Mouse (Mus musculus) midbrain, embryonic 12.5 days (tissue): ENCODE data around the gene Coro1c. TPM values are rescaled to one million over a fixed set of nuclear protein-coding genes. Genes with fewer than 3 reads are reported as not detected.

ENCODE experiments used
- ATAC-seq: fragments of 200-750 bp; cut with Nextera tagmentation; 2 replicates; pipeline ENCODE4 v1.8.0; 2017; ENCODE audit warnings: low read depth, moderate TSS enrichment, moderate library complexity; ENCODE audit not compliant: low FRiP score
- H3K27ac ChIP-seq: fragments of 300-500 bp; sonication (generic); replicated peaks from 2 replicates; pipeline ENCODE4 v1.5.1; 2016; ENCODE audit warnings: mild to moderate bottlenecking
- H3K27me3 ChIP-seq: fragments of 300-500 bp; sonication (generic); 2 replicates; pipeline ENCODE4 v1.6.1; 2016; ENCODE audit warnings: mild to moderate bottlenecking
- H3K36me3 ChIP-seq: fragments of 300-500 bp; sonication (generic); 2 replicates; pipeline ENCODE4 v1.6.1; 2016
- H3K4me1 ChIP-seq: fragments of 300-500 bp; sonication (generic); 2 replicates; pipeline ENCODE4 v1.6.1; 2016
- H3K4me2 ChIP-seq: fragments of 300-500 bp; sonication (generic); replicated peaks from 2 replicates; pipeline ENCODE4 v1.6.1; 2016; ENCODE audit warnings: mild to moderate bottlenecking, moderate library complexity
- H3K4me3 ChIP-seq: fragments of 300-500 bp; sonication (generic); 2 replicates; pipeline ENCODE4 v1.5.1; 2016; ENCODE audit warnings: mild to moderate bottlenecking
- H3K9ac ChIP-seq: fragments of 300-500 bp; sonication (generic); replicated peaks from 2 replicates; pipeline ENCODE4 v1.6.1; 2016; ENCODE audit warnings: mild to moderate bottlenecking, moderate library complexity
- H3K9me3 ChIP-seq: fragments of 300-500 bp; sonication (generic); 2 replicates; pipeline ENCODE4 v1.6.1; 2016; ENCODE audit warnings: mild to moderate bottlenecking
- WGBS: fragments of 180-500 bp; shearing (Covaris S2); methylation state at CpG from one replicate; pipeline ENCODE4 v1.1.7; 2016; 5-methylcytosine and 5-hydroxymethylcytosine counted together
- polyA plus RNA-seq: library from polyadenylated mRNA; unstranded; fragments of >200 nt; fragmentation: Nextera tagmentation; extraction: Ambion mirVana; gene quantifications from 2 replicates; pipeline ENCODE4 v1.2.1, GENCODE M21; 2016

Gene Coro1c
- polyA plus RNA-seq, 1 experiment from 2014 or later, result 227 TPM

DNA sequence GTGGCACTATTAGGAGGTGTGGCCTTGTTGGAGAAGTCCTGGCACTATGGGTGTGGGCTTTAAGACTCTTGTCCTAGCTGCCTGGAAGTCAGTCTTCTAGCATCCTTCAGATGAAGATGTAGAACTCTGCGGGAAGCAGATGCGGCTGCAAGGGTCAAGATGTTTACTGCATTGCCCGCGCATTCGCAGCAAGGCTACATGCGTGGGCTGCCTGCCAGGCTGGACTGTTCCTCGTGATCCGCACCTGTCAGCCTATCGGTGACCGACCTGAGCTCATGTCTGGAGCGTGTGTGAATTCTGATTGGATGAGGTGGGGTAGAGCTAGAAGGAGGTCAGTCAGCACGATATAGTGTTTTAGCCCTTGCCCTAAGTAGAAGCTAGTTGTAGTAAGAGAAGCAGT, 44.6 kb downstream of the Coro1c start:
- no peak overlapping the region for H3K9ac ChIP-seq
- no peaks in the 10 kb centered on the region for H3K27me3 ChIP-seq
- ATAC-seq, result no peak
- H3K36me3 ChIP-seq, result peaks cover 44% of the 10 kb centered on the region
- no peak overlapping the region for H3K4me3 ChIP-seq
- no peaks in the 10 kb centered on the region for H3K9me3 ChIP-seq
- no peak overlapping the region for H3K27ac ChIP-seq
- no peak overlapping the region for H3K4me2 ChIP-seq
- WGBS, result 97% methylated on average over 12 of the region's 12 CpGs
- peaks cover 29% of the 10 kb centered on the region for H3K4me1 ChIP-seq

DNA sequence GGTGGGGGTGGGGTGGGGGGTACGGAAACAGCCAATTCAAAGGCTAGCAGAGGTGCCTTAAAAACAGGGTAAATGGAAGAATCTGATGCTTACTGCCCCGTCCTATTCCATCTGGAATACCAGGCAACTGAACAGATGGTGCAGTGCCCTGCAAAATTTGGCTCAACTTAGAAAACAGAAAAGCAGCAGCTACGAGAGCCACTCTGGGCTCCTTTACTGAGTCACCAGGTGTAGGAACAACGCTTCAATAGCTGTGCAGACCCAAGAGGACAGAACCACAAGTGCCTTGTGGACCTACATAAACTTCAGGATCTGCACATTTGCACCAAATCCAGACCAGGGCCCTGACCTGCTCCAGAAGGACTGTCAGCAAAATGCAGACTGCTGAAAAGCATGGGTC, 46.1 kb downstream of the Coro1c start:
- 0 out of 2 replicates have a peak overlapping the region, but pooled peaks have one; percentile 46 for H3K27ac ChIP-seq
- WGBS, result 95% methylated on average over 4 of the region's 4 CpGs
- no peak overlapping the region for H3K4me2 ChIP-seq
- H3K4me1 ChIP-seq, result peaks cover 25% of the 10 kb centered on the region
- H3K27me3 ChIP-seq, result no peaks in the 10 kb centered on the region
- ATAC-seq, result no peak
- no peak overlapping the region for H3K4me3 ChIP-seq
- no peaks in the 10 kb centered on the region for H3K9me3 ChIP-seq
- no peak overlapping the region for H3K9ac ChIP-seq
- peaks cover 44% of the 10 kb centered on the region for H3K36me3 ChIP-seq

GRCm38 (mm10) chr5:113861294-113861693, 47.3 kb downstream of the Coro1c start:
- WGBS, result 96% methylated on average over 8 of the region's 8 CpGs

GRCm38 (mm10) chr5:113858971-113859370, 49.6 kb downstream of the Coro1c start:
- Histone ChIP-seq H3K4me2 (no peak overlapping the region), H3K4me3 (no peak overlapping the region), H3K27ac (peak overlapping the region; percentile 39; the same call in 1 of the 2 replicates), H3K36me3 (peaks cover 27% of the 10 kb centered on the region), H3K27me3 (no peaks in the 10 kb centered on the region), H3K9me3 (no peaks in the 10 kb centered on the region), H3K4me1 (peaks cover 52% of the 10 kb centered on the region), H3K9ac (no peak overlapping the region)
- 58% methylated on average over 5 of the region's 5 CpGs for WGBS
- no peak for ATAC-seq

More at GRCm38 (mm10) chr5:113861294-113861693, 47.3 kb downstream of the Coro1c start:
- Histone ChIP-seq H3K4me2 (no peak overlapping the region), H3K4me3 (no peak overlapping the region), H3K36me3 (peaks cover 44% of the 10 kb centered on the region), H3K27me3 (no peaks in the 10 kb centered on the region), H3K27ac (no peak overlapping the region), H3K9ac (no peak overlapping the region), H3K4me1 (peaks cover 37% of the 10 kb centered on the region), H3K9me3 (no peaks in the 10 kb centered on the region)
- ATAC-seq, result no peak

- H3K4me3 ChIP-seq, result no peak overlapping the region
- H3K4me2 ChIP-seq, result no peak overlapping the region
- no peaks in the 10 kb centered on the region for H3K27me3 ChIP-seq
- H3K4me1 ChIP-seq, result peaks cover 49% of the 10 kb centered on the region
- peaks cover 23% of the 10 kb centered on the region for H3K36me3 ChIP-seq
- no peaks in the 10 kb centered on the region for H3K9me3 ChIP-seq
- peak overlapping the region; percentile 39; the same call in 1 of the 2 replicates for H3K27ac ChIP-seq
- H3K9ac ChIP-seq, result no peak overlapping the region
- WGBS, result 86% methylated on average over 10 of the region's 10 CpGs
- ATAC-seq, result no peak
Observed at GRCm38 (mm10) chr5:113858550-113858949, 50.0 kb downstream of the Coro1c start.

DNA sequence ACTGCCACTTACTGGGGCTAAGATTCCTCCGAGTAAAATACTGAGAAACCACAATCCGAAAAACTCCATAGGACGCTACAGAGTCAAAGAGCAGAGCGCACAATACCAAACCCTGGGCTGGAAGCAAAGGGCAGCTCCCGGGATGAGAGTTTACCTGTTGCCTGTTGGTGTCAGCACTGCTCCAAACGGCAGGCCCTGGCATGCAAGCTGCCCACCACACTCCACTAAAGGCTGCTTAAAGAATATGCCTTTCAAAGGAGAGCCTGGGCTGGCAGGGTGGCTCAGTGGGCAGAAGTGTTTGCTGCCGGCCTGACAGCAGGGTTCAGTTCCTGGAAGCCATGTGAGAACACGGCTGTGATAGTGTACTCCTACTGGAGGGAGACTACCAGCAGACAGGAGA, 50.9 kb downstream of the Coro1c start:
- Histone ChIP-seq H3K27me3 (no peaks in the 10 kb centered on the region), H3K4me1 (peaks cover 40% of the 10 kb centered on the region), H3K4me3 (no peak overlapping the region), H3K27ac (0 out of 2 replicates have a peak overlapping the region, but pooled peaks have one; percentile 77), H3K9me3 (no peaks in the 10 kb centered on the region), H3K4me2 (no peak overlapping the region), H3K36me3 (peaks cover 19% of the 10 kb centered on the region), H3K9ac (no peak overlapping the region)
- ATAC-seq, result no peak
- 72% methylated on average over 8 of the region's 8 CpGs for WGBS

DNA sequence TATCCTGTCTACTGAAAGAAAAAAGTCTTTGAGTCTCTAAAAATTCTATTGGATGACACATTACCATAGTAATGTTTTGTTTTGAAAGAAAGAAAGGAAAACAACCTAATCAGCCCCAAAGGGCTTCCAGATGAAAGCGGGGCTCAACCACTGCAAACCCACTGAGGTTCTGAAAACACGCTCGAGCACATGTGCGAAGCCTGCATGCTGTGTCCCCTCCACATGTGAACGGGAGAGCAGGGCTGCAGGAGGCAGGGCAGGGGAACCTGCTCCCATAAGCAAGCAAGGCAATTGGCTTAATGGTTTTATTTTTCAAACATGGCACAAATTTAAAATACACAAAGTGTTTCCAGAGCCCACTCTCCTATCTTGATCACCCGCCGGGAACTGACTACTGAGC, 51.9 kb downstream of the Coro1c start:
- peaks cover 16% of the 10 kb centered on the region for H3K36me3 ChIP-seq
- H3K4me1 ChIP-seq, result peaks cover 37% of the 10 kb centered on the region
- ATAC-seq, result no peak
- H3K4me3 ChIP-seq, result no peak overlapping the region
- peak overlapping the region; percentile 77 for H3K27ac ChIP-seq
- no peak overlapping the region for H3K4me2 ChIP-seq
- 70% methylated on average over 7 of the region's 7 CpGs for WGBS
- no peaks in the 10 kb centered on the region for H3K9me3 ChIP-seq
- H3K27me3 ChIP-seq, result no peaks in the 10 kb centered on the region
- H3K9ac ChIP-seq, result no peak overlapping the region

GRCm38 (mm10) chr5:113855696-113856095, 52.9 kb downstream of the Coro1c start:
- 53% methylated on average over 3 of the region's 3 CpGs for WGBS
- 0 out of 2 replicates have a peak, but pooled peaks have one; percentile 50 for ATAC-seq
- H3K36me3 ChIP-seq, result peaks cover 18% of the 10 kb centered on the region
- H3K4me3 ChIP-seq, result no peak overlapping the region
- no peaks in the 10 kb centered on the region for H3K27me3 ChIP-seq
- no peak overlapping the region for H3K9ac ChIP-seq
- H3K27ac ChIP-seq, result peak overlapping the region; percentile 77
- H3K4me2 ChIP-seq, result no peak overlapping the region
- H3K4me1 ChIP-seq, result peaks cover 37% of the 10 kb centered on the region
- H3K9me3 ChIP-seq, result no peaks in the 10 kb centered on the region

DNA sequence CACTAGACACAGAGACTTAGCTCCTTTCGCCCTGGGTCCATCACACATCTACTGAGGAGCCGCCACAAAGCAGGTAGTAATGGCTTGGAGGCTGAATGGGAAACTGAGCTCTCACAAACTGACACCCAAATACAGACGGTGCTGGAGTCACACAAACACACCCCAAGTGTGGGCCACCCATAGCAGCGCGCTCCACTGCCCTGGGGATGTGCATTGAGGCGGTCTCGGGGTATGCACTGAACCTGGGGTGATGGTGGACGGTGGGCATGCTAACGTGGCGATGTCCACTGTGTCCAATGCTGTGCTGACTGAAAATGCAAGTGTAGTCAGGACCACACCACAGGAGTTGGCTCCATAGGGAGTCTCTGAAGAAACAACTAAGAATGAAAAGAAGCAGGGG, 53.4 kb downstream of the Coro1c start:
- no peak overlapping the region for H3K4me2 ChIP-seq

DNA sequence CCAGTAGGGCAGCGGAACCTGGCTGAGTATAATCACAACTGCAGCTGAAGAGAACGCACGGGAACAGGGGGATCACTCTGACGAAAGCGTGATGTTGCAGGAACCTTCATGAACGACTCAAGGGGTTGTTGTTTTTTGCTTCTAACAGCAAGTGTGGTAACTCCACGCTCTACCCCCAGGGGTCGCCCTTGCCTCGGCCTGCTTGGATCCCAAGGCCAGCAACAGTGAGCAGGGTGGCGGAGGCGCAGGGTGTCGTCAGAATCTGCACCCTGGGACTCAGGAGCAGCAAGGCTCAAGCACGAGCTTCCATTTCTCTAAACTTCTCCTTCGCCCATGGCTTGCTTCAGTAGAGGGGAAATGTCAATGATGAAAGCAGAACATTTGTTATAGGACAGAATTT, 54.1 kb downstream of the Coro1c start:
- 48% methylated on average over 14 of the region's 14 CpGs for WGBS
- ATAC-seq, result no peak

More for the DNA sequence above, 53.4 kb downstream of the Coro1c start:
- no peaks in the 10 kb centered on the region for H3K27me3 ChIP-seq
- peak overlapping the region; percentile 77 for H3K27ac ChIP-seq
- peaks cover 21% of the 10 kb centered on the region for H3K36me3 ChIP-seq
- peaks cover 37% of the 10 kb centered on the region for H3K4me1 ChIP-seq
- no peak overlapping the region for H3K9ac ChIP-seq
- no peak overlapping the region for H3K4me3 ChIP-seq
- WGBS, result 91% methylated on average over 10 of the region's 10 CpGs
- no peak for ATAC-seq
- no peaks in the 10 kb centered on the region for H3K9me3 ChIP-seq

GRCm38 (mm10) chr5:113853541-113853940, 55.0 kb downstream of the Coro1c start:
- H3K27me3 ChIP-seq, result no peaks in the 10 kb centered on the region
- 93% methylated on average over 10 of the region's 10 CpGs for WGBS
- peaks cover 30% of the 10 kb centered on the region for H3K4me1 ChIP-seq
- H3K9me3 ChIP-seq, result no peaks in the 10 kb centered on the region
- no peak for ATAC-seq
- peaks cover 35% of the 10 kb centered on the region for H3K36me3 ChIP-seq
- H3K4me2 ChIP-seq, result no peak overlapping the region
- H3K4me3 ChIP-seq, result no peak overlapping the region
- H3K9ac ChIP-seq, result no peak overlapping the region
- H3K27ac ChIP-seq, result no peak overlapping the region

More for the DNA sequence above, 54.1 kb downstream of the Coro1c start:
- H3K27ac ChIP-seq, result no peak overlapping the region
- peaks cover 27% of the 10 kb centered on the region for H3K36me3 ChIP-seq
- H3K4me3 ChIP-seq, result no peak overlapping the region
- H3K4me2 ChIP-seq, result no peak overlapping the region
- no peaks in the 10 kb centered on the region for H3K27me3 ChIP-seq
- H3K4me1 ChIP-seq, result peaks cover 34% of the 10 kb centered on the region
- no peaks in the 10 kb centered on the region for H3K9me3 ChIP-seq
- H3K9ac ChIP-seq, result no peak overlapping the region

- Histone ChIP-seq H3K4me1 (peaks cover 28% of the 10 kb centered on the region), H3K27ac (no peak overlapping the region), H3K9ac (no peak overlapping the region), H3K27me3 (no peaks in the 10 kb centered on the region), H3K4me2 (no peak overlapping the region), H3K4me3 (no peak overlapping the region), H3K9me3 (no peaks in the 10 kb centered on the region), H3K36me3 (peaks cover 46% of the 10 kb centered on the region)
- WGBS, result 93% methylated on average over 7 of the region's 7 CpGs
- no peak for ATAC-seq
Observed at GRCm38 (mm10) chr5:113852463-113852862, 56.1 kb downstream of the Coro1c start.

GRCm38 (mm10) chr5:113850680-113851230, 57.8 kb downstream of the Coro1c start:
- Histone ChIP-seq H3K27me3 (no peaks in the 10 kb centered on the region), H3K4me2 (no peak overlapping the region), H3K4me1 (peaks cover 10% of the 10 kb centered on the region), H3K27ac (no peak overlapping the region; the same call in 1 of the 2 replicates), H3K4me3 (no peak overlapping the region), H3K36me3 (peaks cover 63% of the 10 kb centered on the region), H3K9ac (no peak overlapping the region), H3K9me3 (no peaks in the 10 kb centered on the region)
- WGBS, result 80% methylated on average over 8 of the region's 8 CpGs
- no peak for ATAC-seq
